Mouse (Mus musculus) erythroblast, adult 5-6 weeks (primary cell): ENCODE measurements around the gene C4bp. TPM values are rescaled to one million over a fixed set of nuclear protein-coding genes. Genes with fewer than 3 reads are reported as not detected.
"Not testable (repeated sequence)": the region's sequence is repeated elsewhere in the genome, so short reads cannot be mapped to it uniquely, and the experiment has no call there.

Experiments
- ATAC-seq: replicated peaks from 2 replicates; pipeline ENCODE4 v1.8.0; 2016; ENCODE audit warnings: moderate number of reproducible peaks, mild to moderate bottlenecking, moderate TSS enrichment, inconsistent platforms; ENCODE audit not compliant: poor library complexity, low FRiP score, severe bottlenecking
- total RNA-seq, 2 experiments: library from RNA; stranded (forward) in 1 of 2; stranded (reverse) in 1 of 2; fragments of 150-400 nt in 1 of 2; fragments of 200-764, 138-1000 nt in 1 of 2; gene quantifications; 2 replicates each; pipeline versions ENCODE4 v1.2.3 to v1.2.4; 2015 to 2017; ENCODE audit warnings: low replicate concordance in 2 of 2

The C4bp gene
- total RNA-seq (2015; ENCODE audit: low replicate concordance) (1.7 TPM in 1 of 2 replicates, not detected in the other), total RNA-seq (2017; ENCODE audit: low replicate concordance) (0.56 TPM in 1 of 2 replicates, not detected in the other)

DNA sequence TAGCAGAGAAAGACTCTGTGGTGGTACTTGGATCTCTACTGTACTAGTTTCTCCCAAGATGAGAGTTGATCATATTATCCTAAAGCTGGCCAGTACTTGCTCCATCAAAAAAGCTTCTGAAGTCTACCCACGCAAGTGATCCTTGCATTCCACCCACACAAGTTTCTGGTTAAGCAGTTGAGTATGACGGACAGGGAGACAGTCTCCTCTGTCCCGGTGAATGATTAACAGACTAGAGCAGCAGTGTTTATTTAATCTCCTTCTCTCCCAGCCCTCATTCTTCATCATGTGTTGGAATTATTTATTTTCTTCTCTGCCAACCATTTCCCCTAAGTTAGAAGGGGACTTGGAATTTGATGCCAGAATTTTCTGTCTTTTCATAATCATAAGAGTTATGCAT lies at the start of gene C4bp:
Gene C4bp (minus strand): TSS at position 179 of the 400 bp plus-strand sequence.
- no peak for ATAC-seq

DNA sequence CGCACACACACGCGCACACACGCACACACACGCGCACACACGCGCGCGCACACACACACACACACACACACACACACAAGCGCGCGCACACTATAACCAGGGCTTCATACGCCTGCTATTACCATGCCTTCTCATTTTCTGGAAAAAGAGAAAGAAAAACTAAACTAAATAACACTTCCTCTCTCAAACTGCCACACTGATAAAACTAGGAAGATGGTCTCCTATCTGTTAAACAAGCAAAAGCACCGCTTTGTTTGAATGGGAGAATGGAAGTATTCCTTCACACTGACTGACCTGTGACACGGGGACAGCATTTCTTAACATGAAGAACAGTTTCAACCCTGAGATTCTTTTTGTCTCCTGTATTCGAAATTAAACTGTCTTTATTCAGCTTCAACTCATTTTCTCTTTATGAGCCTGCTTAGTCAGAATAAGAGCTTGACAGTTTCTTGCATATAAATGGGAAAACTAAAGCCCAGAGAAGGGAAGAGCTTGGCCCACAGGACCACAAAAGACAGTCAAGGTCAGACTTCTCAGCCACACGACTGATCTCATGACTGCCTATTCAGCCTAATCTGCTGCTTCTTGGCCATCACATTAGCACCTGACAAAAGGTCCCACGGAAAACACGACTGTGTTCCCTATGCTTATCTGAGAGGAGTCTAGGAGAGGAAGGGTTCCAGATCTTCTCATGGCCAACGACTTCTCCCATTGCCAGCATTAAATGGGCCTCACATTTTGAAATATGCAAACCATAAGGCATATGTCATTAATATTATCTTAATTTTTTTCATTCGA lies 49.0 kb upstream of the C4bp start:
- ATAC-seq: no peak

- ATAC-seq: no peak
Observed at GRCm38 (mm10) chr1:130703613-130704012, 42.2 kb upstream of the C4bp start.

DNA sequence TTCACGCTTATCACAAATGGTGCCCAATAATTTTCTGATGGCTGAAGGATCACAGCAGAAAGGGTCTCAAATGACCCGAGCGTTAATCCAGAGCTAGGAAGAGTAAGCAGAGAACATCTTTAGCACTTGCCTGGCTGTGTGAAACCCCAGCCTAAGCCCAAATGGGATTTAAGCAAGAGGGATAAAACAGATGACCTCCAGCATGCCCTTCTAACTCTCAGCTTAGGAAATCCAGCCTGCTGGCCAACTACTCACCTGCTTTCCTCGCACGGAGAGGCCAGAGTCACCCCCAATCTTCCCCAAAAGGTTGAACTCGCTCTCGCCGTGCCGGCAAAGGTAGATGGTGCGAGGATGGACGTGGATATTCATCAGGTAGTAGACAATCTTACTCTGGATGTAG lies 40.5 kb upstream of the C4bp start:
- no peak for ATAC-seq

DNA sequence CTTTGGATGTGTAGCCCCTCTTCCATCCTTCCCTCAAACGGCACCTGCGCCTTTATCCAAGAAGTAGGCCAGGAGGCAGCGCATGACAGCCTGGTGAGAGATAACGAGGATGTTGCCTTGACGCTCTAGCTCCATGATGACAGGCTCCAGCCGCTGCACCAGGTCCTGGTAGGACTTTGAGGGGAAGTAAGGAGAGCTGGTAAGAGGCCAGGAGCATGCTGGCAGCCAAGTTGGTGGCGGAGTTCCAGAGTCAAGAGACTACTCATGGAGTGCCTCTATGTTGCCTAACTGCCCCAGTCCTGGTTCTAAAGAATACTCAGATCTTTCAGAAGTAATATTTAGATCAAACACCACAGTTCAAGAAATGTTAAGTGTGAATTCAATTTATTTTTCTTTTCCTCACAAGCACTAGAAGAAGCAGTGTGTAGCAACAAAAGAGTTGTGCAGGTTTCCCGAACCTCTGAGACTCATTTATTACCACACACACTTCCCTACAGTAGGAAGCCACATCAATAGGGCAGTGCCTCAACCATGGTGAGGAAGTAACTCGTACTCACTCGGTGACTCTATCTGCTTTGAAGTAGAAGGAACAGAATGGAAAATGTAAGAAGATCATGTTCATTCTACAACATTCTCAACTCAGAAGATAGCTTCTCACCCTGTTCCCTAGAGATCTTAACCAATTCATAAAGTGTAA lies 38.7 kb upstream of the C4bp start:
- no peak for ATAC-seq

DNA sequence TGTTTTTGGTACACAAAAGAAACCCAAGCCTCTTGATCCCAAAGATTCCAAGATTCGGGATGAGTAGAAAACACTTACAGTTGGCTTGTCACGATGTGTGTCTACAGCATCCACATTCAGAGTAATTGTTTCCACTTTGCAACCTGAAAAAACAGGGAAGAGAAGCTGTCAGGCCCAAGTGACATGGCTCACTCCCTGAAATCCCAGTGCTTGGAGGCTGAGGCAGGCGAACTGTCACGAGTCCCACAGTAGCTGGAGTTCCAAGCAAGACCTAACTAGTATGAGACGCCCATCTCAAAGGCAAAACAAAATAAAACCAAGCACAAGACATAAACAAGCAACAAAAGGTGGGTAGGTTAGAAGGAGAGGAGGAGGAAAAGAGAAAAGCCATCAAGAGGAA lies 37.2 kb upstream of the C4bp start:
- no peak for ATAC-seq

- ATAC-seq: no peak
Observed at GRCm38 (mm10) chr1:130683905-130684304, 22.5 kb upstream of the C4bp start.

- no peak for ATAC-seq
Observed at GRCm38 (mm10) chr1:130681656-130682413, 20.4 kb upstream of the C4bp start.

DNA sequence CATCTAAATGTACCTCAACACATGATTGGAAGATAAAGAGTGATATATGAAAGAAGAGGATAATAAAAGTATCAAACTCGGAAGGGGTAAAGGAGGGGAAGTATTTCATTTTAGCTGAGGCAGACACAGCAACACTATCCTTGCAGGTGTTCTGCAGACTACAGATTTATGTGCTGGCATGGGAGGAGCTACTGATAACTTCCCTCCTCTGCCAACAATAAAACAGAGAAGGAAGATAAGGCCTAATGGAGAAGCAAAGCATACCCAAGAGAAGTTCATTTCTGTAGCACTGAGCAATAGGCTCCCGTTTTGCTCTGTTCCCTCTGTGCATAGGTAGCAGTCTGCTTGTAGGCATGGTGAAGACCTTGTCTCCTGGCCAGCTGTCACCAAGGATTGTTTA lies 19.6 kb upstream of the C4bp start:
- no peak for ATAC-seq

- no peak for ATAC-seq
Observed at GRCm38 (mm10) chr1:130678551-130678950, 17.1 kb upstream of the C4bp start.

GRCm38 (mm10) chr1:130663576-130663975 lies 2.1 kb upstream of the C4bp start:
- ATAC-seq: not testable (repeated sequence)

DNA sequence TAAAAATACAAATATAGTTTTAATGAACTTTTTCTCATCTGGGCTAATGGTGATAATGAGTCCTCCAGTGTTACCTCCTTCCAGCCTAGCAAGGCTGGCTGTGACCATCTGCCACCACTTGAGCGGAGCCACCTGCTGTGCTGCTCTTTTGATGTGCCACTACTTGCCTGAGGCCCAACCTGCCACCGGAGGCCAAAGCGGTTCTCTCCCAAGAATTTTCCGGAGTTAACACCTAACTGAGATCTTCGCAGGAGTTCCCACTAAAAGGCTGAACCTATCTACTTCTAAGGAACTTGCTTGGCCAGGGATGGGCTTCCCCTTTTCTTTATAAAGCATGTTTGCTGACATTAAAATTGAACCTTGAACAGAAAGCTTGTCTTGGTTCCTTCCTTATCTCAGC lies 1.8 kb downstream of the C4bp start:
- not testable (repeated sequence) for ATAC-seq

GRCm38 (mm10) chr1:130644103-130644502 lies 17.3 kb downstream of the C4bp start:
- no peak for ATAC-seq

DNA sequence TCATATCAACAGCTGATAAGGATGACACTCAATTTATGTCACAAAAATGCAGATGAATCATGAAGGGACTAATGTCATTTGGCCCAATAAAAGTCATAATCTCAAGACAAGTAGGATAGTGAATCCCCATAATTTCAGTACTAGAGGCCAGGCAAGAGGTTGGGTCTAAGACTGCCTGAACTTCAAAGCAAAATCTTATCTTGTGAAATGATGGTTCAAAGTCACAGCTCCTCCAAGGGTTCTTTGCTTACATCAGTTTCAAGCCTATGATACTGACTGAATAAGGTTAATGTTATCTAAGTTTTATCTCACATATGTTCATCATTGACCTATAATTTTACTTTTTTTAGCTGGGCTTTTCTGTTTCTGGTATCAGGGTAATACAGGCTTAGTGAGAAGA lies 20.5 kb downstream of the C4bp start:
- no peak for ATAC-seq

DNA sequence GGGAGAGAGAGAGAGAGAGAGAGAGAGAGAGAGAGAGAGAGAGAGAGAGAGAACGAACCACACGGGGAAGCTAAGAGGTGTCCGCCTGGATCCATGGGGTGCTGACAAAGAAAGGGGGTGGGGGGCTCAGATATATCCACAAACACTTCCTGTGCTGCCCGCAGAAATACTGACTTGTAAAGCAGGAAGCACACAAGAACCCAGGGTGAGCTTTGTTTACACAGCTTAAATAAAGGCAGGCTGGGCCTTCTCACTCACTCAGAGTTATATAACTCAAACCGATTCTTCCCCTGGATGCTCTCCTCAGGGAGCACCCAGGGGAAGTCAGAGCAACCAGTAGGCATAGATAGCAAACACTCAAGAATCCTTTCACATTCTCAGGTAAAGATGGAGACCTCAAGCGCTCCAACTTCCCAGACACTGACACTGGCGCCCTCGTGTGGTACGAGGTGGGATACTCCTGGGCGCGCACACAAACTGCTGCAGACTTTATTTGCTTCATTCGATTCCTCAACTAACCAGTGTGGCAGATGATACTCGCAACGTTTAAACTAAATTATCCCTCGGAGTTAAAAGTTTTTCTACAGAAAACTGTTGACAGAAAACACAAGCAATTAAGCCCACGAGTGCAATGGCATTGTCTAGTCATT lies 27.5 kb downstream of the C4bp start:
- peak; percentile 87 for ATAC-seq

DNA sequence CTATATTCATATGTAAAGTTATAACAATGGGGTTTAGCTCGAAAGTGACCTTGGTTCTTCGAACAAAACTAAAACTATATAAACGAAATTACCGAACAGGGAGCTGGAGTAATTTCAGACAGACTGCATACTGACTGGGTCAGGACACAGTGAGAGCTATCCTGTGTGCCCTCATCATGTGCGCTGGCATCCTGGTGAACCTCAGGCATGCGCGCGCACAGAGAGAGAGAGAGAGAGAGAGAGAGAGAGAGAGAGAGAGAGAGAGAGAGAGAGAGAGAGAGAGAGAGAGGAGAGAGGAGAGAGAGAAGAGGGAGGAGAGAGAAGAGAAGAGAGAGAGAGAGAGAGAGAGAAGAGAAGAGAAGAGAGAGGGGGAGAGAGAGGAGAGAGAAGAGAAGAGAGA lies 28.1 kb downstream of the C4bp start:
- ATAC-seq: no peak

- ATAC-seq: no peak
Observed at GRCm38 (mm10) chr1:130629521-130629920, 31.9 kb downstream of the C4bp start, which contains the start of gene Zp3r. TSS of gene Zp3r (minus strand) at chr1:130629621.

DNA sequence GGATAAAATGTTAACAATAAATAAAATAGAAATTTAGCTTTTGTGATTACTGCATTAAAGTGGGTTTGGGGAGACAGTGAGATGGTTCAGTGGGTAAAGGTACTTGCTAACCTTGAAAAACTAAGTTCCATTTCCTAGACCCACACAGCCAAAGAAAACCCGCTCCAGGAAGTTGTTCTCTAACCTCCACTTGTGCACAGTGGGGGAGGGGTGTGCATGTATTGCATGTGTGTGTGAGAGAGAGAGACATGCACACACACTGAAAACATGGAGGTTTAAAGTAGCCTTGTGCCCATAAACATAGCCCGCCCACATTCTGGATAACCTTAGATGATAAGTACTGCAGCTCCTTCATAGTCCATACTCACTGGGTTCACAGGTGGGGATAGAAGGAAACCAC lies 65.1 kb downstream of the C4bp start:
- no peak for ATAC-seq

GRCm38 (mm10) chr1:130588659-130589058 lies 72.8 kb downstream of the C4bp start:
- ATAC-seq: no peak
